ENCODE assay signal across 10 mouse cellular contexts in genomic region chr10:87489246-87490009, GRCm38 (mm10). TPM values are rescaled to one million over a fixed set of nuclear protein-coding genes. Genes with fewer than 3 reads are reported as not detected.
A peak's percentile ranks its signal among the peaks of the same experiment; 100 is the strongest.
DNase-seq lines count a peak whose midpoint lies in the region; ATAC-seq and TF ChIP-seq lines count a peak whose summit lies in the region.
"Had no signal": no experiment of that assay in that cellular context is flagged by ENCODE, and none has a peak within 500 bp of the region (broad histone marks: within the 10 kb centered on the region; RNA-seq: fewer than 3 reads in every experiment).

No protein-coding gene starts in this region.

- TF ChIP-seq CTCF in brain, embryonic 14.5 days (IDR thresholded peaks at IDR 0.05; ENCODE audit: borderline replicate concordance, extremely low read depth, insufficient read depth, insufficient read length), result no peak
- no peak for TF ChIP-seq CTCF in hindbrain, postnatal 0 days (IDR thresholded peaks at IDR 0.05; ENCODE audit: low read depth)
- TF ChIP-seq CTCF in midbrain, postnatal 0 days (IDR thresholded peaks at IDR 0.05), result no peak

- peak; percentile 99 for DNase-seq in brain, embryonic 14.5 days (ENCODE audit: low read depth)
- DNase-seq in embryonic facial prominence, embryonic 14.5 days (ENCODE audit: low spot score), result peak; percentile 47
- DNase-seq in hindbrain, postnatal 0 days (ENCODE audit: low spot score), result peak; percentile 89
- DNase-seq in midbrain, postnatal 0 days (ENCODE audit: low spot score), result peak; percentile 91
- no peak for DNase-seq in kidney, adult 11 months
- DNase-seq in gastrocnemius, postnatal 10 days, result no peak
- no peak for DNase-seq in T-cell, adult 2 months (ENCODE audit: low spot score)
- DNase-seq in thymus, adult 18-20 months, result no peak

- H3K27ac ChIP-seq in embryonic facial prominence, embryonic 14.5 days (replicated peaks; ENCODE audit: low read depth, low read length), result no peak overlapping the region
- H3K27ac ChIP-seq in hindbrain, postnatal 0 days, result peak overlapping the region; percentile 80
- H3K27ac ChIP-seq in midbrain, postnatal 0 days (ENCODE audit: low read depth, low read length), result peak overlapping the region; percentile 67
- H3K27ac ChIP-seq: heart, embryonic 15.5 days had no signal

- no peaks in the 10 kb centered on the region for H3K36me3 ChIP-seq in embryonic facial prominence, embryonic 14.5 days (ENCODE audit: control insufficient read depth, insufficient read depth, low read length)
- H3K36me3 ChIP-seq in hindbrain, postnatal 0 days (ENCODE audit: insufficient read depth, low read length), result no peaks in the 10 kb centered on the region
- no peaks in the 10 kb centered on the region for H3K36me3 ChIP-seq in midbrain, postnatal 0 days (ENCODE audit: insufficient read depth, low read length)
- H3K36me3 ChIP-seq: heart, embryonic 15.5 days had no signal

- no peak overlapping the region for H3K9ac ChIP-seq in embryonic facial prominence, embryonic 14.5 days (ENCODE audit: low read depth, low read length)
- H3K9ac ChIP-seq in hindbrain, postnatal 0 days (replicated peaks; ENCODE audit: low read length), result peak overlapping the region; percentile 30; the same call in 1 of the 2 replicates
- H3K9ac ChIP-seq in midbrain, postnatal 0 days (replicated peaks; ENCODE audit: low read length, poor library complexity, severe bottlenecking), result peak overlapping the region; percentile 6; the same call in 1 of the 2 replicates
- H3K9ac ChIP-seq: heart, embryonic 15.5 days had no signal

- no peak overlapping the region for H3K4me3 ChIP-seq in embryonic facial prominence, embryonic 14.5 days (ENCODE audit: low read depth, low read length)
- peak overlapping the region; percentile 21 for H3K4me3 ChIP-seq in hindbrain, postnatal 0 days (ENCODE audit: low read length)
- peak overlapping the region; percentile 14; the same call in 1 of the 2 replicates for H3K4me3 ChIP-seq in midbrain, postnatal 0 days (ENCODE audit: low read depth, low read length)
- H3K4me3 ChIP-seq: heart, embryonic 15.5 days had no signal

- TF ChIP-seq POLR2A in brain, embryonic 14.5 days (IDR thresholded peaks at IDR 0.05; ENCODE audit: borderline replicate concordance, extremely low read depth, insufficient read depth, insufficient read length, poor library complexity, severe bottlenecking), result no peak

- no peak for ATAC-seq in embryonic facial prominence, embryonic 14.5 days (ENCODE audit: low read depth)
- ATAC-seq in hindbrain, postnatal 0 days, result 0 out of 2 replicates have a peak, but pooled peaks have one; percentile 13
- ATAC-seq in midbrain, postnatal 0 days (ENCODE audit: low FRiP score), result peak; percentile 4; the same call in 1 of the 2 replicates

- H3K9me3 ChIP-seq in embryonic facial prominence, embryonic 14.5 days (ENCODE audit: control insufficient read depth, low read length), result no peaks in the 10 kb centered on the region
- no peaks in the 10 kb centered on the region for H3K9me3 ChIP-seq in hindbrain, postnatal 0 days (ENCODE audit: low read length)
- H3K9me3 ChIP-seq in midbrain, postnatal 0 days (ENCODE audit: low read length), result no peaks in the 10 kb centered on the region
- H3K9me3 ChIP-seq: heart, embryonic 15.5 days had no signal

- H3K4me2 ChIP-seq in embryonic facial prominence, embryonic 14.5 days (ENCODE audit: low read depth, low read length), result no peak overlapping the region
- H3K4me2 ChIP-seq in hindbrain, postnatal 0 days (ENCODE audit: low read depth, low read length), result peak overlapping the region; percentile 53
- peak overlapping the region; percentile 50 for H3K4me2 ChIP-seq in midbrain, postnatal 0 days (ENCODE audit: low read depth, low read length, poor library complexity, severe bottlenecking)
- H3K4me2 ChIP-seq: heart, embryonic 15.5 days had no signal

- WGBS in embryonic facial prominence, embryonic 14.5 days, result 2% methylated on average over 18 of the region's 18 CpGs
- 2% methylated on average over 18 of the region's 18 CpGs for WGBS in hindbrain, postnatal 0 days
- 5% methylated on average over 18 of the region's 18 CpGs for WGBS in midbrain, postnatal 0 days

- peaks cover 97% of the 10 kb centered on the region for H3K27me3 ChIP-seq in embryonic facial prominence, embryonic 14.5 days (replicated peaks; ENCODE audit: control insufficient read depth, insufficient read depth, low read length)
- no peaks in the 10 kb centered on the region for H3K27me3 ChIP-seq in hindbrain, postnatal 0 days (ENCODE audit: insufficient read depth, low read length)
- H3K27me3 ChIP-seq in midbrain, postnatal 0 days (ENCODE audit: insufficient read depth, low read length), result no peaks in the 10 kb centered on the region

- peaks cover 13% of the 10 kb centered on the region; the same call in 1 of the 2 replicates for H3K4me1 ChIP-seq in embryonic facial prominence, embryonic 14.5 days (ENCODE audit: control insufficient read depth, insufficient read depth, low read length)
- H3K4me1 ChIP-seq in hindbrain, postnatal 0 days (ENCODE audit: insufficient read depth, low read length), result peaks cover 10% of the 10 kb centered on the region
- H3K4me1 ChIP-seq in midbrain, postnatal 0 days (ENCODE audit: insufficient read depth, low read length), result peaks cover 8% of the 10 kb centered on the region; the same call in 1 of the 2 replicates

RNA-seq across cellular contexts. Expression of gene Ascl1, which starts 4.0 kb away (rescaled TPM):
- polyA plus RNA-seq in brain, embryonic 14.5 days (2012; rRNA removed), result 46.5 and 48.3 TPM in 2 replicates
- 2.4 and 2.9 TPM in 2 replicates for polyA plus RNA-seq in embryonic facial prominence, embryonic 14.5 days (2014; fragmentation: Nextera tagmentation; extraction: Ambion mirVana)
- 19.4 and 23.9 TPM in 2 replicates for total RNA-seq in hindbrain, postnatal 0 days (2014; rRNA removed)
- 4.6 and 4.7 TPM in 2 replicates for polyA plus RNA-seq in hindbrain, postnatal 0 days (2015; fragmentation: Nextera tagmentation; extraction: Ambion mirVana)
- total RNA-seq in midbrain, postnatal 0 days (2014; rRNA removed), result 9.2 and 16.3 TPM in 2 replicates
- 2.5 and 2.8 TPM in 2 replicates for polyA plus RNA-seq in midbrain, postnatal 0 days (2015; fragmentation: Nextera tagmentation; extraction: Ambion mirVana)
- not detected for total RNA-seq in gastrocnemius, postnatal 10 days (2021)
- polyA plus RNA-seq: spleen, adult 2 months had no signal

RNA-seq across cellular contexts. Expression of gene Pah, which starts 32.2 kb away (rescaled TPM):
- polyA plus RNA-seq in brain, embryonic 14.5 days (2012; rRNA removed), result not detected in 2 replicates
- polyA plus RNA-seq in embryonic facial prominence, embryonic 14.5 days (2014; fragmentation: Nextera tagmentation; extraction: Ambion mirVana), result not detected in 2 replicates
- total RNA-seq in hindbrain, postnatal 0 days (2014; rRNA removed), result 0.07 and 0.37 TPM in 2 replicates
- 0.10 TPM in 2 replicates for polyA plus RNA-seq in hindbrain, postnatal 0 days (2015; fragmentation: Nextera tagmentation; extraction: Ambion mirVana)
- not detected in 2 replicates for total RNA-seq in midbrain, postnatal 0 days (2014; rRNA removed)
- polyA plus RNA-seq in midbrain, postnatal 0 days (2015; fragmentation: Nextera tagmentation; extraction: Ambion mirVana), result 0.09 and 0.18 TPM in 2 replicates
- under 1 TPM in 1 of 2 experiments, not detected in 1; 0.14 TPM for total RNA-seq in gastrocnemius, postnatal 10 days (2021)
- polyA plus RNA-seq: heart, embryonic 15.5 days had no signal

Comparison
In these comparisons a context has a peak if more than half of its experiments do, and no peak if none do; other contexts are left out.
1. DNase-seq: peak in brain, embryonic 14.5 days (single experiment), embryonic facial prominence, embryonic 14.5 days (single experiment), hindbrain, postnatal 0 days (single experiment) and midbrain, postnatal 0 days (single experiment); none in kidney, adult 11 months (single experiment), gastrocnemius, postnatal 10 days (single experiment), T-cell, adult 2 months (single experiment) and thymus, adult 18-20 months (0 of 2).